Mouse (Mus musculus) testis, adult 2 months (tissue): Measurements from ENCODE around the gene Cela3a. TPM values are rescaled to one million over a fixed set of nuclear protein-coding genes. Genes with fewer than 3 reads are reported as not detected.
A peak's percentile ranks its signal among the peaks of the same experiment; 100 is the strongest.

Experiments used
- H3K27ac ChIP-seq: fragments of 200-500 bp; 2 replicates; pipeline ENCODE4 v1.5.1; 2012; ENCODE audit warnings: low read depth, low read length; ENCODE audit not compliant: control insufficient read depth, insufficient read depth
- H3K27me3 ChIP-seq: fragments of 200-500 bp; 2 replicates; pipeline ENCODE4 v1.6.1; 2012; ENCODE audit warnings: mild to moderate bottlenecking, low read length, moderate library complexity; ENCODE audit not compliant: control insufficient read depth, insufficient read depth
- H3K36me3 ChIP-seq: fragments of 200-500 bp; 2 replicates; pipeline ENCODE4 v1.6.1; 2012; ENCODE audit warnings: mild to moderate bottlenecking, low read length; ENCODE audit not compliant: control insufficient read depth, insufficient read depth
- H3K4me1 ChIP-seq: fragments of 200-500 bp; 2 replicates; pipeline ENCODE4 v1.6.1; 2012; ENCODE audit warnings: low read length; ENCODE audit not compliant: control insufficient read depth, insufficient read depth
- H3K4me3 ChIP-seq: fragments of 200-500 bp; 2 replicates; pipeline ENCODE4 v1.5.1; 2012; ENCODE audit warnings: low read depth, mild to moderate bottlenecking, low read length, moderate library complexity, mixed read lengths; ENCODE audit not compliant: control insufficient read depth
- CTCF ChIP-seq: fragments of 200-500 bp; IDR thresholded peaks from 2 replicates; pipeline ENCODE4 v1.5.1; 2012; ENCODE audit warnings: low read depth, mild to moderate bottlenecking, inconsistent platforms, low read length, moderate library complexity; ENCODE audit not compliant: control insufficient read depth, insufficient read depth, insufficient replicate concordance
- POLR2A ChIP-seq: fragments of 200-500 bp; IDR thresholded peaks from 2 replicates; pipeline ENCODE4 v1.6.1; 2012; ENCODE audit warnings: low read depth, mild to moderate bottlenecking, inconsistent platforms, low read length, moderate library complexity; ENCODE audit not compliant: control insufficient read depth
- polyA plus RNA-seq: library from polyadenylated mRNA; depleted of rRNA; stranded (reverse); fragments of >200 nt; gene quantifications from 2 replicates; pipeline ENCODE4 v1.2.3, GENCODE M21; 2012

Gene Cela3a
- polyA plus RNA-seq, 1 experiment, result not detected

GRCm38 (mm10) chr4:137369954-137370750, 39.4 kb downstream of the Cela3a start:
- no peak overlapping the region for H3K27ac ChIP-seq
- H3K36me3 ChIP-seq, result no peaks in the 10 kb centered on the region
- H3K27me3 ChIP-seq, result no peaks in the 10 kb centered on the region
- peak overlapping the region; percentile 27 for H3K4me3 ChIP-seq
- TF ChIP-seq POLR2A, result peak; percentile 23; the same call in 1 of the 2 replicates
- TF ChIP-seq CTCF, result no peak
- H3K4me1 ChIP-seq, result no peaks in the 10 kb centered on the region; the same call in 1 of the 2 replicates

GRCm38 (mm10) chr4:137368198-137368597, 41.4 kb downstream of the Cela3a start:
- TF ChIP-seq CTCF (no peak), POLR2A (no peak)
- Histone ChIP-seq H3K27ac (no peak overlapping the region), H3K4me3 (no peak overlapping the region), H3K36me3 (no peaks in the 10 kb centered on the region), H3K4me1 (no peaks in the 10 kb centered on the region; the same call in 1 of the 2 replicates), H3K27me3 (no peaks in the 10 kb centered on the region)

DNA sequence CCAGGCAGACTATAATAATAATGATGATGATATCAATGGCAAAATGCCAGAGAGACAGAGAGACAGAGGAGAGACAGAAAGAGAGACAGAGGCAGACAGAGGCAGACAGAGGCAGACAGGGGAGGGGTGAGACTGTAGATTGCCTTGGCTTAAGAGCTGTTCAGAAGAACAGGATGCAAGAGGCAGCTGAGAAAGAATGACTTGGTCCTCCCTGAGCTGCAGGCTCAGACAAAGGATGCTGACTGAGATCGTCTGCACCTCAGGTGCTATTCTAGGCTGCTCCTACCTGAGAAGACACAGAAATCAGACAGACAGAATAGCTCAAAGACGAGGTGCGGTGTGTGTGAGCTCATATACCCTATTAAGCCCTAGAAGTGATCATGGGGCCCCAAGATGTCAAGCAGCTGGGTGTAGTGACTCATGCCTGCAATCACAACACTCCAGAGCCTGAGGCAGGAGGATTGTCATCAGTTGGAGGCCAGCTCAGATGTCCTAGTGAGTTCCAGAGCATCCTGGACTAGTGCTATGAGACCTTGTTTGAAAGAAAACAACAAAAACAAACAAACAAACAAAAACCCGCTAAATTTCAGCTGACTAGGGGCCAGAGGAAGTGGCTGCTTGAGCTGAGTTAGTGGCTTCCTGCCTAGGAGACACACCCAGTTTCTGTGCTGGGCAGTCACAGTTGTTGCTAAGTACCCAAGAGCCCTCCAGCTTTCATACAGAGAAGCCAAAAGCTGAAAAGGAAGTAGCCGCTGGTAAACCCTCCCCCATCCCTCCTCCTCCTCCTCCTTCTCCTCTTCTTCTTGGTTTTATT, 42.1 kb downstream of the Cela3a start:
- TF ChIP-seq CTCF (no peak), POLR2A (no peak)
- no peak overlapping the region for H3K4me3 ChIP-seq
- H3K36me3 ChIP-seq, result no peaks in the 10 kb centered on the region
- H3K27ac ChIP-seq, result no peak overlapping the region
- H3K4me1 ChIP-seq, result no peaks in the 10 kb centered on the region; the same call in 1 of the 2 replicates
- H3K27me3 ChIP-seq, result no peaks in the 10 kb centered on the region

DNA sequence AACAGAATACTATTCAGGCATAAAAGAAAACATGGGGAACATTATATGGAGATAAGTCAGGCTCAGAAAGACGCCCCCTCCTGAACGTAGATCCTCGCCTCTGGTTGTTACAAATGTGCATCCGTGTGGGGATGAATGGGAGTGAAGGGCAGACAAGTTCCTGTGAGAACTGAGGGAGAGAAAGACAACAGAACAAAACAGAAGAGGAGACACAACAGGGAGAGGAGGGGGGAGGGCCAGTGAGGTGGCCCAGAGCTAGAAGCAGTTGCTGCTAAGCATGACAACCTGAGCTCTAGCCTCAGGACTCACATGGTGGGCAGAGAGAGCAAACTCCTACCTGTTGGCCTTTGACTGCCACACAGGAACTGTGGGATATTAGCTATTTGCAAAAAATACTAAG, 43.5 kb downstream of the Cela3a start:
- Histone ChIP-seq H3K27me3 (no peaks in the 10 kb centered on the region), H3K4me1 (no peaks in the 10 kb centered on the region; the same call in 1 of the 2 replicates), H3K4me3 (no peak overlapping the region), H3K36me3 (no peaks in the 10 kb centered on the region), H3K27ac (no peak overlapping the region)
- TF ChIP-seq POLR2A (no peak), CTCF (no peak)

- Histone ChIP-seq H3K27ac (no peak overlapping the region), H3K4me3 (no peak overlapping the region), H3K36me3 (no peaks in the 10 kb centered on the region), H3K27me3 (no peaks in the 10 kb centered on the region), H3K4me1 (no peaks in the 10 kb centered on the region; the same call in 1 of the 2 replicates)
- TF ChIP-seq POLR2A (no peak), CTCF (no peak)
Observed at GRCm38 (mm10) chr4:137365356-137366062, 44.1 kb downstream of the Cela3a start.

DNA sequence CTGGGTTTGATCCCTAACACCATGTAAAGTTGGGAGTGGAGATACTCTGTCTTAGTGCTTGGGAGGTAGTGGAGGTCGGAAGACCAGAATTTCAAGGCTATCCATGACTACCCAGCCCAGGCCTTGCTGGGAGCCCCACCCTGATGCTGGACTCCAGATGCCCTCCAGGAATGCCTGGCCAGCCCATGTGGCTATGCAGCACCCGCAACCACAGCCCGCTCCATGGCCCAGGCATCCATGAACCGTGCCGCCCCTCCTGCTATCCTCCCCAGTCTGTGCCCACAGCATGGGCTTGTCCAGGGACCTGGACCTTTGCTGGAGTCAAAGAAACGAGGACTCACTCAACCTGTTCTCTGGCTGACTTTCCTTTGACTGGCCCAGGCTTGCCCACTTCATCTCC, 44.8 kb downstream of the Cela3a start:
- Histone ChIP-seq H3K27me3 (no peaks in the 10 kb centered on the region), H3K4me1 (no peaks in the 10 kb centered on the region), H3K36me3 (no peaks in the 10 kb centered on the region), H3K4me3 (no peak overlapping the region), H3K27ac (no peak overlapping the region)
- no peak for TF ChIP-seq POLR2A
- no peak for TF ChIP-seq CTCF
